31 mouse cellular contexts compared by ENCODE assay signal in the genomic region with DNA sequence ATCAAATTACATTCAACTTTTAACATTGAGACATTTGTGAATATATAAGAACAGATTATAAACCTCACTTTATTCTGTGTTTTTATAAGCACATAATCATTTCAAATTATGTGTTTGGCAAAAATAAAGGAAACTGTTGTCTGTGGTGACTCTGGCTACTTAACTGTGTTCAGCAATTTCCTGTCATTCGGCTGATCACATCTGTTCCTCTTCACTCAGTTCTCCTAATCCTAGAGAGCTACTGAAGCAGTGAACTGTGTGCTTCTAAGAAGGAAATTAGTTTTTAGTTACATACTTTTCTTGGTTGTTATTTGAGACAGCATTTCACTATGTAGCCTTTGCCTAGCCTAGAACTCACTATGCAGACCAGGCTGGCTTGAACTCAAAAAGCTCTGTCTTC.
DNase-seq lines count a peak whose midpoint lies in the region; ATAC-seq and TF ChIP-seq lines count a peak whose summit lies in the region.
"Had no signal": no experiment of that assay in that cellular context is flagged by ENCODE, and none has a peak within 500 bp of the region (broad histone marks: within the 10 kb centered on the region; RNA-seq: fewer than 3 reads in every experiment).

No protein-coding gene starts in this region.

- no peak for TF ChIP-seq CTCF in lung, postnatal 0 days (IDR thresholded peaks at IDR 0.05)

- H3K9ac ChIP-seq in lung, postnatal 0 days (replicated peaks; ENCODE audit: low read depth): no peak overlapping the region
- no peak overlapping the region for H3K9ac ChIP-seq in midbrain, embryonic 11.5 days (ENCODE audit: low read length)
- H3K9ac ChIP-seq: embryonic facial prominence, embryonic 15.5 days; forebrain, embryonic 12.5 days; forebrain, postnatal 0 days; hindbrain, embryonic 14.5 days; limb, embryonic 13.5 days; liver, embryonic 14.5 days; stomach, embryonic 15.5 days had no signal

- no peak overlapping the region for H3K4me3 ChIP-seq in lung, postnatal 0 days (ENCODE audit: low read depth, low read length)
- no peak overlapping the region for H3K4me3 ChIP-seq in midbrain, embryonic 11.5 days (ENCODE audit: low read depth, low read length)
- H3K4me3 ChIP-seq: embryonic facial prominence, embryonic 15.5 days; forebrain, embryonic 12.5 days; layer of hippocampus, adult 2 months; left cerebral cortex, adult 2 months; limb, embryonic 13.5 days; stomach, embryonic 15.5 days had no signal

- no peak overlapping the region for H3K27ac ChIP-seq in lung, postnatal 0 days (ENCODE audit: low read length)
- H3K27ac ChIP-seq in midbrain, embryonic 11.5 days (ENCODE audit: low read depth, low read length): no peak overlapping the region
- H3K27ac ChIP-seq: embryonic facial prominence, embryonic 15.5 days; forebrain, embryonic 12.5 days; hindbrain, embryonic 14.5 days; layer of hippocampus, adult 2 months; left cerebral cortex, adult 2 months; limb, embryonic 13.5 days; liver, embryonic 14.5 days; stomach, embryonic 15.5 days had no signal

- no peaks in the 10 kb centered on the region for H3K9me3 ChIP-seq in lung, postnatal 0 days (ENCODE audit: low read length)
- H3K9me3 ChIP-seq in midbrain, embryonic 11.5 days (ENCODE audit: control insufficient read depth, low read length): no peaks in the 10 kb centered on the region
- H3K9me3 ChIP-seq: embryonic facial prominence, embryonic 15.5 days; forebrain, embryonic 12.5 days; limb, embryonic 13.5 days; stomach, embryonic 15.5 days had no signal

- TF ChIP-seq EP300 in lung, postnatal 0 days (IDR thresholded peaks at IDR 0.05): no peak

- no peak for ATAC-seq in lung, postnatal 0 days
- ATAC-seq in common myeloid progenitor, adult 5-6 weeks (replicated peaks; ENCODE audit: low read depth, poor library complexity, severe bottlenecking): peak; percentile 60
- peak; percentile 70 for ATAC-seq in megakaryocyte, adult 5-6 weeks (ENCODE audit: poor library complexity, severe bottlenecking)
- ATAC-seq in midbrain, embryonic 11.5 days (ENCODE audit: low FRiP score): no peak
- ATAC-seq: activated CD4-positive, CD25-positive, alpha-beta regulatory T cell, adult 4 months; CD4-positive, CD25-positive, alpha-beta regulatory T cell, adult 4 months; forebrain, postnatal 0 days; intestine, postnatal 0 days had no signal

- H3K4me1 ChIP-seq in lung, postnatal 0 days (ENCODE audit: insufficient read depth, low read depth, low read length): 0 out of 2 replicates have a peak, but pooled peaks cover 3% of the 10 kb centered on the region
- no peaks in the 10 kb centered on the region for H3K4me1 ChIP-seq in midbrain, embryonic 11.5 days (ENCODE audit: control insufficient read depth, insufficient read depth, low read length)
- H3K4me1 ChIP-seq: embryonic facial prominence, embryonic 15.5 days; forebrain, embryonic 12.5 days; stomach, embryonic 15.5 days had no signal

- H3K36me3 ChIP-seq in lung, postnatal 0 days (ENCODE audit: insufficient read depth, low read length): no peaks in the 10 kb centered on the region
- no peaks in the 10 kb centered on the region for H3K36me3 ChIP-seq in midbrain, embryonic 11.5 days (ENCODE audit: control insufficient read depth, insufficient read depth, low read length)
- H3K36me3 ChIP-seq: embryonic facial prominence, embryonic 15.5 days; forebrain, embryonic 12.5 days; limb, embryonic 13.5 days; stomach, embryonic 15.5 days had no signal

- intact Hi-C loops in gastrocnemius, postnatal 14 days (cut with DNase I; ENCODE audit: low total_unique reads): no loop called here

- DNase-seq in heart, adult 8-10 months (ENCODE audit: low spot score): peak; percentile 19
- no peak for DNase-seq in heart, adult 11 months
- peak; percentile 33 for DNase-seq in lung, postnatal 0 days (ENCODE audit: low spot score)
- DNase-seq in lung, adult 18-20 months: no peak
- no peak for DNase-seq in midbrain, embryonic 11.5 days (ENCODE audit: low spot score, missing footprints)
- no peak for DNase-seq in gastrocnemius, postnatal 14 days
- DNase-seq: adrenal gland, adult 8-10 months; cerebellum, adult 8-10 months; cerebellum, postnatal 25 days; embryo, embryonic 11 days; forebrain, postnatal 0 days; heart, postnatal 4 days; kidney, postnatal 25 days; lung, postnatal 10 days; midbrain, embryonic 14.5 days; right cerebral cortex, postnatal 25 days; thymus, postnatal 14 days had no signal

- no peaks in the 10 kb centered on the region for H3K27me3 ChIP-seq in lung, postnatal 0 days (replicated peaks; ENCODE audit: insufficient read depth, low read length)
- H3K27me3 ChIP-seq in midbrain, embryonic 11.5 days (ENCODE audit: control insufficient read depth, insufficient read depth, low read length): no peaks in the 10 kb centered on the region
- H3K27me3 ChIP-seq: embryonic facial prominence, embryonic 15.5 days; forebrain, embryonic 12.5 days; limb, embryonic 13.5 days; stomach, embryonic 15.5 days had no signal

- H3K4me2 ChIP-seq in lung, postnatal 0 days (replicated peaks; ENCODE audit: low read depth, low read length): no peak overlapping the region
- no peak overlapping the region for H3K4me2 ChIP-seq in midbrain, embryonic 11.5 days
- H3K4me2 ChIP-seq: embryonic facial prominence, embryonic 15.5 days; forebrain, embryonic 12.5 days; heart, embryonic 11.5 days; hindbrain, embryonic 14.5 days; limb, embryonic 13.5 days; stomach, embryonic 15.5 days had no signal

- WGBS in lung, postnatal 0 days: 31% methylated on average over 1 of the region's 1 CpGs
- 63% methylated on average over 1 of the region's 1 CpGs for WGBS in midbrain, embryonic 11.5 days

Comparison
In these comparisons a context has a peak if more than half of its experiments do, and no peak if none do; other contexts are left out.
1. DNase-seq: peak in heart, adult 8-10 months (single experiment) and lung, postnatal 0 days (single experiment); none in heart, adult 11 months (single experiment), lung, adult 18-20 months (0 of 2), midbrain, embryonic 11.5 days (single experiment) and gastrocnemius, postnatal 14 days (single experiment).
2. ATAC-seq: peak in common myeloid progenitor, adult 5-6 weeks (single experiment) and megakaryocyte, adult 5-6 weeks (single experiment); none in lung, postnatal 0 days (single experiment) and midbrain, embryonic 11.5 days (single experiment).